Mouse (Mus musculus) kidney, adult 2 months (tissue): ENCODE measurements at regions not wholly inside any gene's neighbourhood (a gene's known extent, or its start where the extent isn't known, plus 50 kb on each side); places are given as distances from the start of the nearest gene placed in this dataset.

Experiments used
- CTCF ChIP-seq: fragments of 200-500 bp; conservative IDR thresholded peaks from 2 replicates; pipeline ENCODE4 v1.5.1; 2011; ENCODE audit warnings: low read depth, mild to moderate bottlenecking, control low read depth, low read length, moderate library complexity, mixed read lengths; ENCODE audit not compliant: insufficient read depth, insufficient read length
- POLR2A ChIP-seq: fragments of 200-500 bp; IDR thresholded peaks from one replicate; pipeline ENCODE4 v1.6.1; 2011; ENCODE audit warnings: low read depth, low read length, control low read depth

- no peak for TF ChIP-seq CTCF
- TF ChIP-seq POLR2A = no peak
These were observed 121.5 kb upstream of the Cep162 start for GRCm38 (mm10) chr9:87376731-87377310.
